Mouse (Mus musculus): ENCODE results near the gene Ubash3a.

Gene Ubash3a

DNA sequence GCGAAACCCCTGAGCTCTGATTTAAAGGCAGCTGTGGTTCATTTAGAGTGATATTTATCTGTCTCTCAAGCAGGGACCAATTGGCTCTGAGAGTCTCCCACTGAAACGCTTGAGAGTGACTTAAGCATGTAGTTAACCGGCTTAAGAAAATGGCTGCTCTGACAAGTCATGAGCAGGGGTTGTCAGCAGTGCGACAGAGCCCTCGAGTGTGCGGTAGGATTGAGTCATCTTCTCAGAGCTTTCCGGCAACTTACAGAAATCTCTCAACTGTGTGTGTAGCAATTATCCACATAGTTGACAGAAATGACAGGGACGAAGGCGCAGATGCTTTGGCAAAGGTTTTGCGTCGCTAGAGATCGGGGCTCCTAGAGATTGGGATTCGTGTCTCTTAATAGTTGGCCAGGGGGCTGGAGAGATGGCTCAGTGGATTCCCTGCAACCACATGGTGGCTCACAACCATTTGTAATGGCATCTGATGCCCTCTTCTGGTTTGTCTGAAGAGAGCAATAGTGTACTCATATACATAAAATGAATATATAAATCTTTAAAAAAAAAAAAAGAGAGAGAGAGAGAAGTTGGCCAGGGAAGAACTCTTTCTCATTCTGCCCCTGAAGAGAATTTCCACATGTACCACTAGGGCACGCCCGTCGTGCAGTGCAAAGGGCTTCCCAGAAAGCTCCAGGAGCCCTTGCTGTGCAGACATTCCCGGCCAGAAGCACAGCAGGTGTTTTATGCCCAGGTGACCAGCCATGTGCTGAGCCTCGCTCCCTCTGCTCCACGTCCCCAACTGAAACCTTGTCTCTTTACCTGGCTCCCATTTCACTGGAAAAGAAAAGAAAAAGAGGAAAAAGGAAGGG, 74.4 kb downstream of the Ubash3a start:
- no peak for DNase-seq

GRCm38 (mm10) chr17:31282687-31283053, 75.0 kb downstream of the Ubash3a start:
- no peak for DNase-seq

DNA sequence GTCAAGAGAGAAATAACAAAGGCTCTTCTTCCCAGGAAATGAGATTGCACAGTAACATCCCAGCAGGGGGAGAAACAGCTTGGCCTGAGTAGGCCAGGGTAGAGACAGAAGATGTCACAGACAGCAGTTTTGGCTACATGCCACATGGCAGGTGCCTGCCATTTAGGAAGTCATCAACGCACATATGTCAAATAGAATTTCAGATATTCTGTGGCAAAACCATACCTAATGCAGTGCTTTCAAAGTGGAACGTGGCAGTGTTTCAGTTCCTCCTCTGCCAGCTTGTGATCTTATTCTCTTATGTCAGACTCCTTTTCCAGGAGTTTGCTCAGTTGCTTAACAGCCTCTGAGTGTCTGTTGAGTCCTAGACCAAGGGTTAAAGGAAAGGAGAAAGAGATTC, 78.2 kb downstream of the Ubash3a start:
- DNase-seq, result no peak

DNA sequence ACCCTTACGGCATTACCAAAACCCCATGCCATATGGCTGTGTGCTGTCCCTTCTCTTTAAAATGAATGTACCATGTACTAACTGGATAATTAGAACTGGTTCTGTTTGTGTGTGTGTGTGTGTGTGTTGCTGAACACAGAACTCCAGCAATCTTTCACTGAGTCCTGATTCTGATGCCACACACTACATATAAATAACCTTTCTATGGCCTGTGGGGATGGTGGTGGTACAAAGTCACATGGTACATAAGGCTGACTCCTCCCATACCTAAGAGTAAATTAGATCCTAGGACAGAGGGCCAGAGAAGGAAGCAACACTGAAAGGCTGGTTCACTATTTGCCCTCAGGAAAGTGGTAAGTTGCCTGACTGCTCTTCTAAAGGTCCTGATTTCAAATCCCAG, 78.8 kb downstream of the Ubash3a start, which contains the start of gene Slc37a1:
Gene Slc37a1 (plus strand): TSS at position 301 of the 400 bp plus-strand sequence.
- no peak for DNase-seq

DNA sequence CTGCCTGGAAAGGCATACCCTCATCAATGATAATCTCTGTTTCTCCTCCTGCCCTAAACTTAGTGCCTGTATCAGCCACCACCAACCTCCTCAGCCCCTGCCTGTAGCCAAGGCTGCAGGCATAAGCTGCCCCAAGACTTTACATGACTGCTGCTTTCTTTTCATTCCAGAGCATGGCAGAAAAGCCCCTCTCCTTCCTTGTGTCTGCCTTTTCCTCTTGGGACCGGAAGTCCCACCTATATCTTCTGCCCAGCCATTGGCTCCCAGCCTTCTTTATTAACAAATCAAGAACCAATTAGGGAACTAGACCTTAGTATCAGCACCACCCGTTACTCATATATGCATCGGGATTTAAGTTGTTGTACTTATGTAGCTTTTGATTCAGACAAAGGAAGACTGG, 79.5 kb downstream of the Ubash3a start:
- DNase-seq, result no peak

GRCm38 (mm10) chr17:31288999-31289726, 81.5 kb downstream of the Ubash3a start:
- no peak for DNase-seq

DNA sequence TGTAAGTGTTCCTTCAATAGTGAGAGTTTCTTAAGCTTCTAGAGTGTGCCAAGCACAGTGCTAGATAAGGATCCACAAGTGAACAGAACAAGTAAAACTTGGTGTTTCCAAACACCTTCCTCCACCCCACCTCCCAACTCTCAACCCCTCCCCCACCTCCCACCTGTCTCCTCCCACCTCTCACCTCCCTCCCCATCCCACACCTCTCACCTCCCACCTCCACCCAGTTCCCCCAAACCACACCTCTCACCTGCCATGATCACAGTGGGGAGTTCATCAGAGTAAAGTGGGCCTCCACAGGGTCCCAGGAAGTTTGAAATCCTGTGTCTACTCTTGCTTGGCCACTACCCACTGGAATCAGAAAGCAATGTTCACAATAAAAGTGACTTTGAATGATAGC, 82.6 kb downstream of the Ubash3a start:
- DNase-seq, result no peak

DNA sequence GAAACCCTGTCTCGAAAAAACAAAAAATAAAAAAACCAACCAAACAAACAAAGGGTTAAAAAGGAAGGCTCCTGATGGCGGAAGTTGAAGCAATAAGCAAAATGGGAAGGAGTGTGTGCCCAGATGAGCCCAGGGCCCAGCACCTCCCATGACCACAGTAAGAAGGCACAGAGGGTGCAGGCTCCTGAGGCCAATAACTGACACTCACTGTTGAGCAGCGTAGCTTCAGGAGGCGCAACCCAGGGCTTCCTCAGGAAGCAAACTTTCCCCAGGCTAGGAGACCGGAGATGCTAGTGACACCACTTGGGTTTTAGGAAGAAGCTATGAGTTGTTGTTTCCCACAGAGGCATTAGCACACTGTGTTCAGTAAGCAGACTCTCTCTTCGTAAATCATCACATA, 83.2 kb downstream of the Ubash3a start:
- peak; percentile 21 to 43 for DNase-seq

DNA sequence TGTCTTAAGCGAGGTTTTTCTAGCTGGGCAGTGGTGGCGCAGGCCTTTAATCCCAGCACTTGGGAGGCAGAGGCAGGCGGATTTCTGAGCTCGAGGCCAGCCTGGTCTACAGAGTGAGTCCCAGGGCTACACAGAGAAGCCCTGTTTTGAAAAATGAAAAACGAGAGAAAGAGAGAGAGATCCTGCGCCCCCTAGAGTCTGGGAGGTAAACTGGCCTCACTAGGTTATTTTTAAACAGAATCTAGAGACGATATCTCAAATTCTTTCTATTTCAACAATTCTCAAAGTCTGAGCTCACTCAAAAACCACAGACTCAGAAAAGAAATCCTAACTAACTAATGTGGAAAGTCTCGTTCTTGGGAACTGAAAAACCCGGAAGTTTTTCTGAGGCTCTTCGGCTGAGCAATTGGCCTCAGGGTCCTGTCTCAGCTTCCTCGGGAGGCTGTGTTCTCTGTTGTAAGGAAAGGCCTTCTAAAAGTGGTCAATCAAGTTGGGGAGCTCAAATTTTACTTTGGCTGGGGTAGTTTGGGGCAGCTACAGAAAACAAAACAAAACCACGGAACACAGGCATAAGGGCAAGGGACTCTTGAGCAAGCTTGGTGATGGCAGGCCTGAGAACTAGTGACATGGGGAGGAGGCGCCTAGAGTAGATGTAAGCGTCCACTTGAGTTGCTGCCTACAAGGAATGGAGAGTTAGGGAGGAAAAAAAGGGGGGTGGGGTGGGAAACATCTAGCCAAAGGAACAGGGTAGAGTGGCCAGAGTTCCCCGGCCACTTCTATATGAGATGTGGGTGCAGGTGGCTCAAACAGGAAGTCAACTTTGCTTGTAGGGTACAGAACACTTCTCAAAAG, 86.9 kb downstream of the Ubash3a start:
- DNase-seq, result peak; percentile 29 to 42

- peak; percentile 41 to 57 for DNase-seq
These were observed 87.7 kb downstream of the Ubash3a start for GRCm38 (mm10) chr17:31295215-31295891.

DNA sequence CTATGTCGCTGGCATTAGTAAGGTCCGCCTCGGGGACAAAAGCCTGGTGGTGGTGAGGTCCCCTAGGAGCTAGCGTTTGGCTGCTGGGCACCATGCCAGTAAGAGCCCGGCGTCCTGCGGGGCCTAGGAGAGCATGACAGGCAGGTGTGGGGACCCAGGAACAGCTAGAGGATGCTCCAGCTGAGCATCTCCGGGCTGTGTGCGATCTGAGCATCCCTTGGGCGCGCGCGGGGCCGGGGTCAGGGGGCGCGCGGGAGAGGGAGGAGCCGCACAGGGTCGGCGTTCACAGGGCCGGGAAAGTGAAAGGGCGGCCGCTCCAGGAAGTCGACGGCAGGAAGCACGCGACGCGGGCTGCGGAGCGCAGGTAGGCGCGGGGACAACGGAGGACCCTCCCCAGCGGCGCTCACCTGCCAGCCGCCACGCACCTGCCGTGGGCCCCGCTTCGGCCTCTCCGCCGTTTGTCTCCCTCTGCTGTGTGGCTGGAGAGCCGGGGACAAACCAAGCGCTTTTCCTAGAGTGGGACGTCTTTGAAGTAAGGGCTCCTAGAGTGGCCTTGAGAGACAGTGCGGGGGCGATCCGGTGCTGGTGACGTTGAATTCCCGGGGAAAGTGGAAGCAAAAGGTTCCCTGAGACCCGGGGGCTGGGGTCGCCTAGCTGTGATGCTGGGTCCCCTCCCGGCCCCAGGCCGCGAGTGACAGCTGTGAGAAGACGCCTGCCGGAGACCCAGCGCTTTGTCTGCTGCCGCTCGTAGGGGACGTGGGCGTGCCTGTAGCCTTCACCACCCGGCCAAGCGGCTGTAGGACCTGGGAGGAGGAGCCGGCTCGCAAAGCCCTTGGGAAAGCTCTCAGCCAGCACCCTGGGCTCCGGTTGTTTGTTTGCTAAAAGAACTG, 88.5 kb downstream of the Ubash3a start:
- peak; percentile 85 to 91 for DNase-seq

All from kidney, postnatal 4 days (tissue).